Mouse (Mus musculus) myocyte (in vitro differentiated cells): ENCODE measurements around the gene Sh3pxd2a.

Experiments
- CEBPB ChIP-seq: IDR thresholded peaks from 2 replicates; pipeline ENCODE4 v1.6.1; 2011; ENCODE audit warnings: mild to moderate bottlenecking, moderate library complexity; ENCODE audit not compliant: poor library complexity, insufficient read depth, severe bottlenecking
- E2F4 ChIP-seq: IDR thresholded peaks from one replicate; pipeline ENCODE4 v1.6.1; 2011; ENCODE audit warnings: mild to moderate bottlenecking, control low read depth, moderate library complexity; ENCODE audit not compliant: insufficient read depth
- MAX ChIP-seq: IDR thresholded peaks from one replicate; pipeline ENCODE4 v1.6.1; 2011; ENCODE audit warnings: low read depth, mild to moderate bottlenecking, control low read depth
- MYOD1 ChIP-seq, 3 experiments: IDR thresholded peaks; one replicate each; pipeline ENCODE4 v1.6.1; 2011; ENCODE audit warnings: control low read depth in 2 of 3, low read depth in 2 of 3, mild to moderate bottlenecking in 2 of 3, moderate library complexity in 1 of 3; ENCODE audit not compliant: insufficient read length in 2 of 3, control insufficient read depth in 1 of 3
- MYOG ChIP-seq, 3 experiments: IDR thresholded peaks; one replicate each; pipeline ENCODE4 v1.6.1; 2011; ENCODE audit warnings: control low read depth in 2 of 3, low read depth in 2 of 3, mild to moderate bottlenecking in 2 of 3; ENCODE audit not compliant: insufficient read length in 2 of 3, control insufficient read depth in 1 of 3, insufficient read depth in 1 of 3
- POLR2A ChIP-seq: IDR thresholded peaks from one replicate; pipeline ENCODE4 v1.6.1; 2011; ENCODE audit warnings: low read depth, mild to moderate bottlenecking, control low read depth, moderate library complexity; ENCODE audit not compliant: insufficient read length
- POLR2AphosphoS2 ChIP-seq: IDR thresholded peaks from one replicate; pipeline ENCODE4 v1.6.1; 2011; ENCODE audit warnings: low read depth, control low read depth; ENCODE audit not compliant: insufficient read length
- REST ChIP-seq: IDR thresholded peaks from one replicate; pipeline ENCODE4 v1.6.1; 2011; ENCODE audit warnings: mild to moderate bottlenecking, control low read depth, moderate library complexity; ENCODE audit not compliant: insufficient read depth, insufficient read length
- SRF ChIP-seq: IDR thresholded peaks from one replicate; pipeline ENCODE4 v1.6.1; 2011; ENCODE audit warnings: low read depth; ENCODE audit not compliant: control insufficient read depth, insufficient read length
- TCF12 ChIP-seq: IDR thresholded peaks from one replicate; pipeline ENCODE4 v1.6.1; 2011; ENCODE audit warnings: mild to moderate bottlenecking, control low read depth; ENCODE audit not compliant: poor library complexity, insufficient read depth, severe bottlenecking
- USF1 ChIP-seq: IDR thresholded peaks from one replicate; pipeline ENCODE4 v1.6.1; 2011; ENCODE audit warnings: low read depth, mild to moderate bottlenecking, control low read depth, moderate library complexity

DNA sequence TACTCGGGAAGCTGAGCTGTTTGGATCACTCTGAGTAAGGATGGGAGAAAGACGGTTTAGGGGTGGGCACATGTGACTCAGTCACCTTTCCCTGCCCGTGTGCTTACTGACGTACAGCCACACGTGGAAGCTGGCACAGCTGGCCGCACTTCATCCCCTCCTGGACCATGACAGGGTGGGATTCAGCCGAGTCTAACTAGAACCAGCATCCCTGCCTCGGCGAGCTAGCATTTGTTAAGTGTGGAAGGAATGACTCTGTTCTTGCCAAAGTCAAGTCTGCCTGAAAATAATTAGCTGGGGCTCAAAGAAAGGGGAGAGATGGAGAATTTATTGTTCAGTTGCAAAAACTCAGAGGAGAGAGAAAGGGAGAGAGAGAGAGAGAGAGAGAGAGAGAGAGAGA, 193.7 kb downstream of the Sh3pxd2a start:
- no peak for TF ChIP-seq POLR2A
- TF ChIP-seq POLR2AphosphoS2: peak; percentile 41
- TF ChIP-seq REST: no peak
- no peak for TF ChIP-seq USF1
- no peak for TF ChIP-seq TCF12
- TF ChIP-seq CEBPB: no peak
- no peak for TF ChIP-seq MYOG (IDR thresholded peaks at IDR 0.05; ENCODE audit: control insufficient read depth in 1 of 3, insufficient read depth in 1 of 3, insufficient read length in 2 of 3, low read depth in 2 of 3)
- TF ChIP-seq MAX: no peak
- no peak for TF ChIP-seq MYOD1 (IDR thresholded peaks at IDR 0.05; ENCODE audit: control insufficient read depth in 1 of 3, insufficient read length in 2 of 3, low read depth in 2 of 3)
- no peak for TF ChIP-seq E2F4
- TF ChIP-seq SRF: no peak
